Mouse (Mus musculus) bone marrow, adult 2 months (tissue): ENCODE data around the gene Ap4b1.

Experiments
- CTCF ChIP-seq: fragments of 200-500 bp; IDR thresholded peaks from 2 replicates; pipeline ENCODE4 v1.5.1; 2011; ENCODE audit warnings: low read length, control low read depth; ENCODE audit not compliant: control insufficient read depth, insufficient read depth
- POLR2A ChIP-seq: fragments of 200-500 bp; IDR thresholded peaks from 2 replicates; pipeline ENCODE4 v1.6.1; 2011; ENCODE audit warnings: low read depth, mild to moderate bottlenecking, control low read depth, low read length, borderline replicate concordance; ENCODE audit not compliant: control insufficient read depth

DNA sequence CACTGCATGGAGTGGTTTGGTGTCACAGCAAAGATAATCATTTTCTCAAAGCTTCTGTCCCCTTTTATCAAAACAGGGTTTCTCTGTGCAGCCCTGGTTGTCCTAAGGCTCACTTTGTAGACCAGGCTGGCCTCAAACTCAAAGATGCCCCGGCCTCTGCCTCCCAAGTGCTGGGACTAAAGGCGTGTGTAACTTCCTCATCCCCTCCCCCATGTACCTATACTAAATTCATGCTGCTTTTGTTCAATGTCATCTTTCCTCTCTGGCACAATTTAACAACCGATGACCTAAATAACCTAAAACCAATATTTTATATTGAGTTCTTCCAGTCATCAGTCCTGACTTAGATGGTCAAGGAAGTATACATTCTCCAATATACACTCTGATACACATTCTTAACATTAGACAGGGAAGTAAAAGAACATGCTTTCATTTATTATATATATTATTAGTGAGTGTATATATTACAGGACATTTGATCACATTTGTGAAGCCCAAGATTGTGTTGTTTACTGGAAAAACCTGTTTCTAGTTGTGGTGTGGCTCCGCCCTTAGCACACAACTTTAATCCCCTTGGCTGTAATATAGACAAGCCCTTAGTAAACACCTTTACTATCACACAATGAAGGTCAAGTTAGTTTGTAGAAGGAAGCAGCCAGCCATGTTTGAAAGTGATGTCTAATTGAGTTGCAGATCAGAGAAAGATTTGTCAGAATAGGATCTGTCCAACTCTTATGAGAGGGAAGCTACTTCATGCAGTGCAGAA, 26.3 kb upstream of the Ap4b1 start:
- TF ChIP-seq POLR2A (no peak), CTCF (no peak)
